Mouse (Mus musculus): Measurements from ENCODE around the gene Tgm2. TPM values are rescaled to one million over a fixed set of nuclear protein-coding genes. Genes with fewer than 3 reads are reported as not detected.
A peak's percentile ranks its signal among the peaks of the same experiment; 100 is the strongest.

Gene Tgm2
- polyA plus RNA-seq, 1 experiment, result 53.3 TPM

DNA sequence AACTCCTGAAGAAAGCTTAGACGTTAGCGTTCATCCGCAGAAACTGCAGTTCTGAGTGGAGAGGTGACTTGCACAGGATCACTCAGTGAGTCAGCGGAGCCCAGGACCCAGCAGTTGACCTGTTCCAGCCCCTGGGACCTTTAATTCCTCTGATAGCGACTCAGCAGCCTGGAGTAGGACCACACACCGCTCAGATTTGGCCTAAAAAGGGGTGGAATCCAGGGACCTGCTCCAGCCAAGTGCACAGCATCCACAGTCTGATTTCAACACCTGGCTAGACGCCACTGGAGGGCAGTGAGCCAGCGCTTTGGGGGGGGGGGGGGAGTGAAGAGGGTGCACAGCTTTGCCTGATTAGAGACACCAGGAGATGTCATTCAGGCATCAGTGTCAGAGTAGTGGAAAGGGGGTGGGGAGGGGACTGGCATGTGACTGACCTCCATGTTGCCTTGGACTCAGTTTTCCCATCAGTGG is 22.5 kb upstream of the Tgm2 start:
- TF ChIP-seq POLR2A (IDR thresholded peaks at IDR 0.05; ENCODE audit: low read depth, low read length) (no peak), CTCF (IDR thresholded peaks at IDR 0.05; ENCODE audit: extremely low read depth, insufficient read depth, insufficient read length, insufficient replicate concordance) (no peak)
- no peaks in the 10 kb centered on the region for H3K36me3 ChIP-seq (ENCODE audit: control insufficient read depth, insufficient read depth, low read length)
- WGBS, result 79% methylated on average over 8 of the region's 8 CpGs
- H3K27me3 ChIP-seq (ENCODE audit: control insufficient read depth, insufficient read depth, low read length), result no peaks in the 10 kb centered on the region
- no peak overlapping the region for H3K4me3 ChIP-seq (ENCODE audit: extremely low read depth, insufficient read depth, insufficient read length)
- DNase-seq (ENCODE audit: low read depth in 1 of 2, low spot score in 2 of 2), result no peak
- H3K4me1 ChIP-seq (ENCODE audit: control insufficient read depth, insufficient read depth, insufficient read length), result peaks cover 22% of the 10 kb centered on the region
- H3K27ac ChIP-seq (ENCODE audit: insufficient read depth, low read length), result no peak overlapping the region

DNA sequence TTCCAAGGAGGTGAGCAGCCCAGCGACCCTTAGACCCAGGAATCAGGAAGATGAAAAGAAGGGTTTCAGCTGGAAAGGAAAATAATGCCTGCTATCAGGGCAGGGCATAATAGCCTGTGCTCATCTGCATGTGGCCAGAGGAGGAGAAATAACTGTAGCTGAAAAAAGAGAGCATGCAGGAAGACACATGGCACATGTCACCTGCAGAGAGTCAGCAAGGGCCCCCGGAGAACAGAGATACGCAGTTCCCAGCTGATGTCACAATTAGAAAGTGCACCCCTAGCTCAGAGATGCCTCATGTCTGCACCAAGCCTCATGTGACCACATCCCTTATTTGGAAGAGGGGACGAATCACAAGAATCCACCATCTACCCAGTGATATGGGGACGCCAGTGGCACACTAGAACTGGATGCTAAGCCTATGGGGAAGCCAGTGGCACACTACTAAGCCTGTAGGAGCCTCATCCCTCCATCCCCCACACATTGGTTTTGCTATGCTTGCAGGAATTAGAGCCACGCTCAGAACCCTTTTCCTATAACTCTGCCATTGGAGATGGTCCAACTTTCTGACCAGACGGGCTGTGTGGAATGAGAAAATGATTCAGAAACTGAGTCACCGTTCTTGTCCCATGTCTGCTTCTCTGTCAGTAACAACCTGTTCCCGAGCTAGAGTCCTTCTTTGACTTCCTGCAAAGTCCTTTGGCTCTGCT is 21.4 kb upstream of the Tgm2 start:
- peak overlapping the region; percentile 31; the same call in 1 of the 2 replicates for H3K27ac ChIP-seq (ENCODE audit: insufficient read depth, low read length)
- no peak overlapping the region for H3K4me3 ChIP-seq (ENCODE audit: extremely low read depth, insufficient read depth, insufficient read length)

DNA sequence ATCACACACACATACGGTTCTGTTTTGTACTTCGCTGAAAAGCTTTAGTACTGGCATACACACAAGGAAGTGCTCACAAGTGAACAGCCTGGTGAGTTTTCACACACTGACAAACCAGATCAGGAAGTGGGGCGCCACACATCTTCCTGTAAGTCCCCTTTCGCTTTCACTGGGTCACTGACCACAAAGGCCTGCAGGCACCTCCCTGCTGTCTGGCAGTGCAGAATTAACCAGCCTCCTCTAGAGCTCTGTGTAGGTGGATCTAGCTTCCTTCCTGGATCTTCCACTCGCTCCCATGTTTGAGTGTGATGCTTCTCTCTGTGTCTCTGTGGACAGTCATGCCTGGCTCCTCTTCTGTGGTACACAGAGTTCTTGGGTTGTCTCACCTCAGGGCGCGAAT is 20.4 kb upstream of the Tgm2 start:
- Histone ChIP-seq H3K4me3 (ENCODE audit: extremely low read depth, insufficient read depth, insufficient read length) (peak overlapping the region; percentile 42; the same call in 1 of the 2 replicates), H3K36me3 (ENCODE audit: control insufficient read depth, insufficient read depth, low read length) (no peaks in the 10 kb centered on the region), H3K27me3 (ENCODE audit: control insufficient read depth, insufficient read depth, low read length) (no peaks in the 10 kb centered on the region), H3K4me1 (ENCODE audit: control insufficient read depth, insufficient read depth, insufficient read length) (peaks cover 39% of the 10 kb centered on the region), H3K27ac (ENCODE audit: insufficient read depth, low read length) (peak overlapping the region; percentile 93)
- TF ChIP-seq POLR2A (IDR thresholded peaks at IDR 0.05; ENCODE audit: low read depth, low read length) (peak; percentile 18; the same call in 1 of the 2 replicates), CTCF (IDR thresholded peaks at IDR 0.05; ENCODE audit: extremely low read depth, insufficient read depth, insufficient read length, insufficient replicate concordance) (no peak)
- DNase-seq (ENCODE audit: low read depth in 1 of 2, low spot score in 2 of 2), result peak; percentile 78 to 85
- 5% methylated on average over 7 of the region's 7 CpGs for WGBS

More for the DNA sequence above, 21.4 kb upstream of the Tgm2 start:
- TF ChIP-seq POLR2A (IDR thresholded peaks at IDR 0.05; ENCODE audit: low read depth, low read length) (no peak), CTCF (IDR thresholded peaks at IDR 0.05; ENCODE audit: extremely low read depth, insufficient read depth, insufficient read length, insufficient replicate concordance) (no peak)
- no peaks in the 10 kb centered on the region for H3K36me3 ChIP-seq (ENCODE audit: control insufficient read depth, insufficient read depth, low read length)
- H3K27me3 ChIP-seq (ENCODE audit: control insufficient read depth, insufficient read depth, low read length), result no peaks in the 10 kb centered on the region
- peaks cover 30% of the 10 kb centered on the region for H3K4me1 ChIP-seq (ENCODE audit: control insufficient read depth, insufficient read depth, insufficient read length)
- WGBS, result 48% methylated on average over 9 of the region's 9 CpGs
- DNase-seq (ENCODE audit: low read depth in 1 of 2, low spot score in 2 of 2), result no peak

DNA sequence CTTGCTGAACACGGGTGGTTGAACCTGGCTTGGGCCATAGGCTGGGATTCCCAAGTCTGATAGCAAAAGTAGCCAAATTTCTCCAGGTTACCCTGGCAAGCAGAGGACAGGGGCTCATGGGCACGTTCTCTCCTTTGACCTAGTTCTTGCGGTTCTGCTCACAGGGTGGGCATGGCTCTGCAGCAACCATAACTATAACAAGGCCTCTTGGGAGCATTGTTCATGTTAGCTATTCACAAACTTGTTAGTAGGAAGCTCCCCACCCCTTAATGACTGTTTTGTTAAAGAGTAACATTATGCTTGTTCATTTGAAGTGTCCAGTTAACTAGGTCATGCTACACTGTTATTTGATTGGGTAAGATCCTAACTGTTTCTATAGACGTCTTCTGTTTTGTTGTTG is 19.5 kb upstream of the Tgm2 start:
- no peak overlapping the region for H3K4me3 ChIP-seq (ENCODE audit: extremely low read depth, insufficient read depth, insufficient read length)
- DNase-seq (ENCODE audit: low read depth in 1 of 2, low spot score in 2 of 2), result no peak
- no peaks in the 10 kb centered on the region for H3K27me3 ChIP-seq (ENCODE audit: control insufficient read depth, insufficient read depth, low read length)
- no peaks in the 10 kb centered on the region for H3K36me3 ChIP-seq (ENCODE audit: control insufficient read depth, insufficient read depth, low read length)
- peaks cover 48% of the 10 kb centered on the region for H3K4me1 ChIP-seq (ENCODE audit: control insufficient read depth, insufficient read depth, insufficient read length)
- TF ChIP-seq CTCF (IDR thresholded peaks at IDR 0.05; ENCODE audit: extremely low read depth, insufficient read depth, insufficient read length, insufficient replicate concordance), result no peak
- no peak for TF ChIP-seq POLR2A (IDR thresholded peaks at IDR 0.05; ENCODE audit: low read depth, low read length)
- peak overlapping the region; percentile 21; the same call in 1 of the 2 replicates for H3K27ac ChIP-seq (ENCODE audit: insufficient read depth, low read length)
- 58% methylated on average over 4 of the region's 4 CpGs for WGBS

DNA sequence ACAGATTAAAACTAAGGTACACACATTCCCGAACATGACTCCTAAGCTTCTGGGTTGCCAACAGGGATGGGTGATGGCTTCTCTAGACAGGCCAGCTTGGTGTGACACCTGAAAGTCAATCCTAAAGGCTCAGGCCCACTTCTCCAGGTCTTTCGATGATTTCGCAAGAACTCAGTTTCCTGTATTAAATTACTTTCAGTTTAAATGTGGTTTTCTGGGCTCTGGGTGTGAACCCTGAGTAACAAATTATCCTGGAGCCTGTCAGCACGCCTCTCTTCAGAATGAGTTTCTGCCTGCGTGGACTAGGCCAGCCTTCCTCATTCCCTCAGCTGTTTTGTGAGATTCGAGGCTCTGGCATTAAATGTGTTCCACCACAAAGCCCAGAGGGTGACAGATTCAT is 16.8 kb upstream of the Tgm2 start:
- H3K36me3 ChIP-seq (ENCODE audit: control insufficient read depth, insufficient read depth, low read length), result no peaks in the 10 kb centered on the region
- no peak overlapping the region for H3K4me3 ChIP-seq (ENCODE audit: extremely low read depth, insufficient read depth, insufficient read length)
- no peak for TF ChIP-seq CTCF (IDR thresholded peaks at IDR 0.05; ENCODE audit: extremely low read depth, insufficient read depth, insufficient read length, insufficient replicate concordance)
- no peak for TF ChIP-seq POLR2A (IDR thresholded peaks at IDR 0.05; ENCODE audit: low read depth, low read length)
- WGBS, result 20% methylated on average over 6 of the region's 6 CpGs
- H3K4me1 ChIP-seq (ENCODE audit: control insufficient read depth, insufficient read depth, insufficient read length), result peaks cover 60% of the 10 kb centered on the region
- no peak for DNase-seq (ENCODE audit: low read depth in 1 of 2, low spot score in 2 of 2)
- H3K27ac ChIP-seq (ENCODE audit: insufficient read depth, low read length), result no peak overlapping the region
- H3K27me3 ChIP-seq (ENCODE audit: control insufficient read depth, insufficient read depth, low read length), result no peaks in the 10 kb centered on the region

DNA sequence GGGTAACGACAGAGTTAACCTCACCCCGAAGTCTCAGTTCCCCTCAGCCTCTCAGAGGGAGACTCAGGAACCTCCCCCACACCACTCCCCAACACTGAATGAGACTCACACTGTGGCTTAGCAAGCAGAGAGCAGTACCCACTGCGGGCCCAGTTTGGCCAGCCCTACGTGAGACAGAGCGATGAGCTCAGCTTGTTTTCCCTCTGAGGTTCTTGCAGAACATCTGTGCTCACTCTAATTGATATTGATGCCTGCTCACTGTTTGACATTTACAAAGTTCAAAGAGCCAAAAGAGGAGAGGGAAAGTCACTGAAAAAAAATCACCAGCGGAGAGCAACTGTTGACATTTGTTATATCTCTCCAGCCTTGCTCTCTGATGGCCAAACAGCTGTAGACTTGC is 15.5 kb upstream of the Tgm2 start:
- H3K4me1 ChIP-seq (ENCODE audit: control insufficient read depth, insufficient read depth, insufficient read length), result peaks cover 49% of the 10 kb centered on the region
- no peak for DNase-seq (ENCODE audit: low read depth in 1 of 2, low spot score in 2 of 2)
- 31% methylated on average over 6 of the region's 6 CpGs for WGBS

More for the DNA sequence above, 15.5 kb upstream of the Tgm2 start:
- no peaks in the 10 kb centered on the region for H3K36me3 ChIP-seq (ENCODE audit: control insufficient read depth, insufficient read depth, low read length)
- TF ChIP-seq POLR2A (IDR thresholded peaks at IDR 0.05; ENCODE audit: low read depth, low read length) (no peak), CTCF (IDR thresholded peaks at IDR 0.05; ENCODE audit: extremely low read depth, insufficient read depth, insufficient read length, insufficient replicate concordance) (no peak)
- H3K27ac ChIP-seq (ENCODE audit: insufficient read depth, low read length), result 0 out of 2 replicates have a peak overlapping the region, but pooled peaks have one; percentile 15
- H3K4me3 ChIP-seq (ENCODE audit: extremely low read depth, insufficient read depth, insufficient read length), result no peak overlapping the region
- H3K27me3 ChIP-seq (ENCODE audit: control insufficient read depth, insufficient read depth, low read length), result no peaks in the 10 kb centered on the region
